Mouse (Mus musculus): ENCODE results near the gene Bicdl1. TPM values are rescaled to one million over a fixed set of nuclear protein-coding genes. Genes with fewer than 3 reads are reported as not detected.

Bicdl1 gene
- polyA plus RNA-seq, 1 experiment, result 6.5 TPM

- Histone ChIP-seq H3K4me1 (peaks cover 21% of the 10 kb centered on the region), H3K36me3 (replicated peaks; ENCODE audit: low read length) (no peaks in the 10 kb centered on the region), H3K27me3 (replicated peaks) (peaks cover 37% of the 10 kb centered on the region), H3K9me3 (peaks cover 6% of the 10 kb centered on the region; the same call in 1 of the 2 replicates), H3K4me3 (replicated peaks) (no peak overlapping the region)
- TF ChIP-seq FLI1 (IDR thresholded peaks at IDR 0.05; ENCODE audit: low read length) (no peak), GATA1 (IDR thresholded peaks at IDR 0.05; ENCODE audit: borderline replicate concordance, low read length) (no peak)
These were observed 18.9 kb downstream of the Bicdl1 start for GRCm38 (mm10) chr5:115712487-115712886.

DNA sequence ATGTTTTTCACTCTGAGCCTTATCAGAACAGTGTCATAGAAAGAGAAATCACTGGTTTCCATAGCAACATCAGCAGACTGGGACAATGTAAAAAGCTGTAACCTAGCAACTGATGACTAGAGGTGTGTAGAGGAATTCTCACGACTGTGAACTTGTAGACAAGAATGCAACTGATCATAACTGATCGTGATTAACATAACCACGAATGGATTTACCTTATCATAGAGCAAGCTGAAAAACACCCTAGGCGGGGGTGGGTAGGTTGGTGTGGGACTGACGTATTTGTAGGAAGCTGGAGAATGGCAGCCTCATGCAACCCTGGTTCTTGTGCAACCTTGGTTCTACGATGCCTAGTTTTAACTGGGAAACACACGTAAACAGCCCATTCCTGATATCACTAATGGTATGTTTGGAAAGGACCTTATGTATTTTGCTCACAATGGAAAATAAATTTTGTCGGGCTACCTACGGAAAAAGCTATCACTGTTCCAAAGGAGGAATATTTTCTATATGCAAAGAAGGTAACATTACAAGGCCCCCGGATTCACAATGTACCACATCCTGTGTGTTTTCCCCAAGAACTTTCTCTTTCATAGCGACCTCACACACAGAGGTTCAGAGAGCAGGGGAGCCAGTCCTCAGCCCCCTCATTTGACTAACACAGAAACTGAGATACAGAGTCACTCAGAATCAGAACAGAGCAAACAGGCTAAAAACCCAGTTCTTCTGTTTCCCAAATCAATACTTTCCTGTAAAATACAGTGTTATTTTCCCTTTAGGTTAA lies 19.6 kb downstream of the Bicdl1 start:
- Histone ChIP-seq H3K4me3 (replicated peaks) (no peak overlapping the region), H3K36me3 (replicated peaks; ENCODE audit: low read length) (no peaks in the 10 kb centered on the region), H3K27me3 (replicated peaks) (peaks cover 30% of the 10 kb centered on the region), H3K9me3 (peaks cover 3% of the 10 kb centered on the region; the same call in 1 of the 2 replicates), H3K4me1 (peaks cover 21% of the 10 kb centered on the region)
- TF ChIP-seq GATA1 (IDR thresholded peaks at IDR 0.05; ENCODE audit: borderline replicate concordance, low read length) (no peak), FLI1 (IDR thresholded peaks at IDR 0.05; ENCODE audit: low read length) (no peak)

- Histone ChIP-seq H3K27me3 (replicated peaks) (peaks cover 17% of the 10 kb centered on the region), H3K4me1 (peaks cover 12% of the 10 kb centered on the region; the same call in 1 of the 2 replicates), H3K9me3 (peaks cover 6% of the 10 kb centered on the region; the same call in 1 of the 2 replicates), H3K36me3 (replicated peaks; ENCODE audit: low read length) (no peaks in the 10 kb centered on the region), H3K4me3 (replicated peaks) (no peak overlapping the region)
- TF ChIP-seq FLI1 (IDR thresholded peaks at IDR 0.05; ENCODE audit: low read length), result no peak
- TF ChIP-seq GATA1 (IDR thresholded peaks at IDR 0.05; ENCODE audit: borderline replicate concordance, low read length), result no peak
These were observed 21.2 kb downstream of the Bicdl1 start for GRCm38 (mm10) chr5:115710171-115710570.

GRCm38 (mm10) chr5:115708930-115709329 lies 22.5 kb downstream of the Bicdl1 start:
- Histone ChIP-seq H3K36me3 (replicated peaks; ENCODE audit: low read length) (no peaks in the 10 kb centered on the region), H3K9me3 (peaks cover 6% of the 10 kb centered on the region; the same call in 1 of the 2 replicates), H3K4me1 (peaks cover 10% of the 10 kb centered on the region; the same call in 1 of the 2 replicates), H3K27me3 (replicated peaks) (peaks cover 10% of the 10 kb centered on the region), H3K4me3 (replicated peaks) (no peak overlapping the region)
- TF ChIP-seq FLI1 (IDR thresholded peaks at IDR 0.05; ENCODE audit: low read length), result no peak
- TF ChIP-seq GATA1 (IDR thresholded peaks at IDR 0.05; ENCODE audit: borderline replicate concordance, low read length), result no peak

DNA sequence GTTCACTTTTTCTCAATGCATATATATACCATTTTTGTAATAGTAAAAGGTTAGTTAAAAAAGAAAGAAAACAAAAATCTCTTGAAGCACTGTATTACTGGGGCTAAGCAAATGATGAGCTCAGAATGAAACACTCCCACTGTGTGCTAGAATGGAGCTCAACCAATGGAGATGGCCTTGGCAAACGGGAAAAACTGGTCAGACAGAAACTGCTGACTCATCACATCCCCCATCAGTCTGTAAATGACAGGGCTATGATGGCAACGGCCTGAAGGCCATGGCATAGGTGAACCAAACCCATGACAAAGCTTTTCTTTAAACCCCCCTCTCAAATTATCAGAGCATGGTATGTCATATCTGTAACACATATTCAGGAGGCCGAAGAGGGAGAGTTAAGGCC lies 29.4 kb downstream of the Bicdl1 start:
- Histone ChIP-seq H3K4me1 (0 out of 2 replicates have a peak, but pooled peaks cover 3% of the 10 kb centered on the region), H3K36me3 (replicated peaks; ENCODE audit: low read length) (no peaks in the 10 kb centered on the region), H3K27me3 (replicated peaks) (peaks cover 18% of the 10 kb centered on the region), H3K9me3 (peaks cover 6% of the 10 kb centered on the region; the same call in 1 of the 2 replicates), H3K4me3 (replicated peaks) (no peak overlapping the region)
- TF ChIP-seq GATA1 (IDR thresholded peaks at IDR 0.05; ENCODE audit: borderline replicate concordance, low read length), result no peak
- TF ChIP-seq FLI1 (IDR thresholded peaks at IDR 0.05; ENCODE audit: low read length), result no peak

DNA sequence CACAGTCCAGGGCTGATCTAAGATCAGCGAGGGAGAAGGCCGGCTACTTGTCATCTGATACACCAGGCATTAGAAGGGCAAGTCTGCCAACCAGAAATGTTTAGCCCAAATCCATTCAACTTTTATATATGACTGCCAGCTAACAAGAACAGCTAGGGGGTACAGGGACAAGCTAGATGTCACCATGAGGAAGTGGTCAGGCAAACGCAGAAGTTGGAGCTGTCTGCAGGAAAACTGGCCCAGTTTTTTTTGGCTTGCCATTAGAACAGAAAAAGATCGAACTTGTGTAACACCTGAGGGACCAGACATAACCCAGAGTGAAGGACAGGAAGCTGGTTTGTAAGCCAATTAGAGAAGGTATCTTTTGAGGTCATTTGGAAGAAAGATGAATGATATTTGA lies 30.2 kb downstream of the Bicdl1 start:
- Histone ChIP-seq H3K9me3 (0 out of 2 replicates have a peak, but pooled peaks cover under 1% of the 10 kb centered on the region), H3K4me3 (replicated peaks) (no peak overlapping the region), H3K4me1 (0 out of 2 replicates have a peak, but pooled peaks cover 3% of the 10 kb centered on the region), H3K36me3 (replicated peaks; ENCODE audit: low read length) (no peaks in the 10 kb centered on the region), H3K27me3 (replicated peaks) (peaks cover 19% of the 10 kb centered on the region)
- no peak for TF ChIP-seq GATA1 (IDR thresholded peaks at IDR 0.05; ENCODE audit: borderline replicate concordance, low read length)
- no peak for TF ChIP-seq FLI1 (IDR thresholded peaks at IDR 0.05; ENCODE audit: low read length)

- H3K9me3 ChIP-seq, result no peaks in the 10 kb centered on the region
- 0 out of 2 replicates have a peak, but pooled peaks cover 6% of the 10 kb centered on the region for H3K4me1 ChIP-seq
- no peak overlapping the region for H3K4me3 ChIP-seq (replicated peaks)
- no peak for TF ChIP-seq FLI1 (IDR thresholded peaks at IDR 0.05; ENCODE audit: low read length)
- H3K36me3 ChIP-seq (replicated peaks; ENCODE audit: low read length), result no peaks in the 10 kb centered on the region
- H3K27me3 ChIP-seq (replicated peaks), result peaks cover 21% of the 10 kb centered on the region
These were observed 34.6 kb downstream of the Bicdl1 start for GRCm38 (mm10) chr5:115696811-115697210.

DNA sequence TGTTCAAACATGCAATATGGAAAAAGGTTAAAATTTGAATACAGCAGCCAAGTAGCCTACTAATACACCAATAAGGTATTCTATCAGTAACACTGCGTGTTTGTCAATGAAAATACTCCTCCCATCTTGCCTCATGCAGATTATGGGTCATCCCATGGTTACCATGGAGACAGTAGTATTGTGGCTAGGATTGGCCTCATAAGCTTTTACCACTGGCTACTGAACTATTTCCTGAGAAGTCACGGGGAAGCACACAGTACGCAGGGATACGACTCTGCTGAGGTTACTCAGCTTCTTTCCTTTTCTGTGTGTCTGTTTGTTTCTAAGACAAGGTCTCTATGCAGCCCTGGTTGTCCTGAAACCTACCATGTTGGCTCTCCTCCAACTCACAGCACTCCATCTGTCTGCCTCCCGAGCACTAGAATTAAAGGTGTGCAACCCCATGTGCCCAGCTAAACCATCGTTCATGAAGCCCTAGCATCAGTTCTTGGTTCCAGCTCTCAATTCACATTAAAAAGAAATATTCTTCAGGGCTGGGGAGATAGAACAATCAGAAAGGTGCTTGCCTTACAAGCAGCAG lies 36.1 kb downstream of the Bicdl1 start:
- H3K4me3 ChIP-seq (replicated peaks), result no peak overlapping the region
- peaks cover 22% of the 10 kb centered on the region for H3K27me3 ChIP-seq (replicated peaks)
- H3K9me3 ChIP-seq, result no peaks in the 10 kb centered on the region
- H3K4me1 ChIP-seq, result 0 out of 2 replicates have a peak, but pooled peaks cover 3% of the 10 kb centered on the region
- TF ChIP-seq GATA1 (IDR thresholded peaks at IDR 0.05; ENCODE audit: borderline replicate concordance, low read length), result no peak
- TF ChIP-seq FLI1 (IDR thresholded peaks at IDR 0.05; ENCODE audit: low read length), result no peak
- H3K36me3 ChIP-seq (replicated peaks; ENCODE audit: low read length), result no peaks in the 10 kb centered on the region

- 0 out of 2 replicates have a peak, but pooled peaks cover 3% of the 10 kb centered on the region for H3K4me1 ChIP-seq
- H3K4me3 ChIP-seq (replicated peaks), result no peak overlapping the region
- TF ChIP-seq FLI1 (IDR thresholded peaks at IDR 0.05; ENCODE audit: low read length) (no peak), GATA1 (IDR thresholded peaks at IDR 0.05; ENCODE audit: borderline replicate concordance, low read length) (no peak)
- H3K9me3 ChIP-seq, result no peaks in the 10 kb centered on the region
- no peaks in the 10 kb centered on the region for H3K36me3 ChIP-seq (replicated peaks; ENCODE audit: low read length)
- peaks cover 17% of the 10 kb centered on the region for H3K27me3 ChIP-seq (replicated peaks)
These were observed 38.1 kb downstream of the Bicdl1 start for GRCm38 (mm10) chr5:115693271-115693670.

DNA sequence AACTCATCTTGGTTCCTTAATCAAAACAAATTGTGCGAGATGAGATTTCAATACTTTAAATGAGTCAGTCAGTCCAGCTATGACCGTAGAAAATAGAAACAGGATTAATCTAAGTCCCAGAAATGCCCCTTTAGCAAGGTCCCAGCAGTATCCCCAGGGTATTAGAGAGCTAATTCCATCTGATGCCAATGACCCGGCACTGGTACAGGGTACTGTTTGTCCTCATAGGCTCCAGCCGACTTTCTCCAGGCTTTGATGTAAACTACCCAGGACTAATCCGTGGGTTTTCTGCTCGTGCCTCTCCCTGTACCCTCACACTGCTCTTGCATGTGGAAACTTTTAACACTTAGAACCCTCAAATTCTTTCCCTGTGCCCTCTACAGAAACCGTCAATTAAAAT lies 44.7 kb downstream of the Bicdl1 start:
- no peaks in the 10 kb centered on the region for H3K36me3 ChIP-seq (replicated peaks; ENCODE audit: low read length)
- H3K9me3 ChIP-seq, result no peaks in the 10 kb centered on the region
- TF ChIP-seq FLI1 (IDR thresholded peaks at IDR 0.05; ENCODE audit: low read length) (no peak), GATA1 (IDR thresholded peaks at IDR 0.05; ENCODE audit: borderline replicate concordance, low read length) (no peak)
- no peaks in the 10 kb centered on the region for H3K4me1 ChIP-seq
- no peak overlapping the region for H3K4me3 ChIP-seq (replicated peaks)
- H3K27me3 ChIP-seq (replicated peaks), result peaks cover 14% of the 10 kb centered on the region

Measured in megakaryocyte, embryonic 14.5 days (primary cell).